Comparison of ENCODE assay signal across 25 mouse cellular contexts in the genomic region with DNA sequence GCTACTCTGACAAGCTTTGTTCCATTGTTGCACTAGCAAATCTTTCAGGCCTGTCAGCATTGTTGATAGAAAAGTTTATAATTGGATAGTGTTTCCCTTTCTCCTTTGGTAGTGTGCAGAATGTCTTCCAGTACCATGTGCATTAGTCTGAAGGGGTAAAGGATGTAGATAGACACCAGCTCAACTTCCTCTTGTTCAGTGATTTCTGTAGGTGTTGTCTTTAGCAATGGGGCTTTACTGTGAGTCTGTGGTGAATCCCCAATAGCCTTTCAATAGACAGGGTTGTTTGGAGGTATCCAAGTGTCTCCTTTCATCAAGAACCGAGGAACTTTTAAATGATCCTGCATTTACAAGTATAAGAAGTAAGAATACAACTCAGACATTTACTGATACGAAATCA.
"Had no signal": no experiment of that assay in that cellular context is flagged by ENCODE, and none has a peak within 500 bp of the region (broad histone marks: within the 10 kb centered on the region; RNA-seq: fewer than 3 reads in every experiment).

No protein-coding gene starts in this region.

- H3K4me3 ChIP-seq: embryonic facial prominence, embryonic 10.5 days; embryonic facial prominence, embryonic 12.5 days; embryonic facial prominence, embryonic 13.5 days; embryonic facial prominence, embryonic 15.5 days; erythroblast, embryonic 14.5 days; forebrain, embryonic 10.5 days; forebrain, embryonic 12.5 days; forebrain, embryonic 13.5 days; forebrain, embryonic 15.5 days; gastrocnemius, adult 2 months; heart, adult 2 months had no signal

- DNase-seq: cerebellum, adult 9-10 months; cerebellum, adult 9-11 months; cerebellum, postnatal 10 days; cerebellum, postnatal 14 days; cerebellum, postnatal 25 days; cerebellum, postnatal 36 days; embryo, embryonic 11 days; forebrain, postnatal 0 days; gastrocnemius, adult 2 months; gastrocnemius, postnatal 10 days; gastrocnemius, postnatal 14 days; gastrocnemius, postnatal 25 days; gastrocnemius, postnatal 36 days; heart, adult 11 months; heart, adult 18-20 months; heart, adult 2 months had no signal

- H3K36me3 ChIP-seq: embryonic facial prominence, embryonic 10.5 days; embryonic facial prominence, embryonic 12.5 days; embryonic facial prominence, embryonic 13.5 days; embryonic facial prominence, embryonic 15.5 days; forebrain, embryonic 10.5 days; forebrain, embryonic 12.5 days; forebrain, embryonic 15.5 days had no signal

- H3K4me2 ChIP-seq: embryonic facial prominence, embryonic 12.5 days; embryonic facial prominence, embryonic 13.5 days; embryonic facial prominence, embryonic 15.5 days; forebrain, embryonic 12.5 days; forebrain, embryonic 13.5 days; forebrain, embryonic 15.5 days had no signal

- H3K4me1 ChIP-seq: embryonic facial prominence, embryonic 10.5 days; embryonic facial prominence, embryonic 12.5 days; embryonic facial prominence, embryonic 13.5 days; embryonic facial prominence, embryonic 15.5 days; forebrain, embryonic 10.5 days; forebrain, embryonic 12.5 days; forebrain, embryonic 13.5 days; forebrain, embryonic 15.5 days had no signal

- H3K27ac ChIP-seq: embryonic facial prominence, embryonic 10.5 days; embryonic facial prominence, embryonic 12.5 days; embryonic facial prominence, embryonic 13.5 days; embryonic facial prominence, embryonic 15.5 days; forebrain, embryonic 10.5 days; forebrain, embryonic 12.5 days; forebrain, embryonic 13.5 days; forebrain, embryonic 15.5 days; gastrocnemius, adult 2 months; heart, adult 2 months had no signal

- H3K9ac ChIP-seq: embryonic facial prominence, embryonic 12.5 days; embryonic facial prominence, embryonic 13.5 days; embryonic facial prominence, embryonic 15.5 days; forebrain, embryonic 12.5 days; forebrain, embryonic 13.5 days; forebrain, embryonic 15.5 days; forebrain, postnatal 0 days had no signal

- H3K9me3 ChIP-seq: embryonic facial prominence, embryonic 10.5 days; embryonic facial prominence, embryonic 12.5 days; embryonic facial prominence, embryonic 13.5 days; embryonic facial prominence, embryonic 15.5 days; forebrain, embryonic 10.5 days; forebrain, embryonic 12.5 days; forebrain, embryonic 13.5 days; forebrain, embryonic 15.5 days had no signal

- H3K27me3 ChIP-seq: embryonic facial prominence, embryonic 12.5 days; embryonic facial prominence, embryonic 13.5 days; embryonic facial prominence, embryonic 15.5 days; forebrain, embryonic 12.5 days; forebrain, embryonic 13.5 days; forebrain, embryonic 15.5 days had no signal
